Mouse (Mus musculus): Measurements from ENCODE around the gene Eif3c.

Eif3c gene

GRCm38 (mm10) chr7:126496475-126496874 lies 69.7 kb downstream of the Eif3c start:
- no peak for DNase-seq (ENCODE audit: extremely low spot score, low read depth, low spot score)

Data from hindlimb bud, embryonic 11.5 days (tissue).